Mouse (Mus musculus): ENCODE measurements around the gene Agbl2. TPM values are rescaled to one million over a fixed set of nuclear protein-coding genes. Genes with fewer than 3 reads are reported as not detected.

Agbl2 gene
- total RNA-seq (2021) = under 1 TPM; 0.25 to 0.60 TPM

GRCm38 (mm10) chr2:90782458-90782857 is at the start of gene Agbl2:
Gene Agbl2 (plus strand): TSS chr2:90782727.
- DNase-seq (ENCODE audit: low spot score in 2 of 2) = no peak
- intact Hi-C loops (cut with DNase I) = loop anchor here (5.0 kb wide), 1 partner anchor 60 kb away; no protein-coding TSS in a partner anchor

- DNase-seq (ENCODE audit: low spot score in 2 of 2) = no peak
- intact Hi-C loops (cut with DNase I) = no loop called here
These were observed 47.2 kb upstream of the Agbl2 start for GRCm38 (mm10) chr2:90735326-90735725.

GRCm38 (mm10) chr2:90738801-90739200 is 43.7 kb upstream of the Agbl2 start:
- intact Hi-C loops (cut with DNase I) = no loop called here
- no peak for DNase-seq (ENCODE audit: low spot score in 2 of 2)

GRCm38 (mm10) chr2:90739327-90739726 is 43.2 kb upstream of the Agbl2 start:
- intact Hi-C loops (cut with DNase I) = no loop called here

GRCm38 (mm10) chr2:90739921-90740320 is 42.6 kb upstream of the Agbl2 start:
- intact Hi-C loops (cut with DNase I) = no loop called here
- no peak for DNase-seq (ENCODE audit: low spot score in 2 of 2)

More at GRCm38 (mm10) chr2:90739327-90739726, 43.2 kb upstream of the Agbl2 start:
- DNase-seq (ENCODE audit: low spot score in 2 of 2) = no peak

GRCm38 (mm10) chr2:90744285-90745052 is 38.1 kb upstream of the Agbl2 start:
- intact Hi-C loops (cut with DNase I) = no loop called here
- DNase-seq (ENCODE audit: low spot score in 2 of 2) = no peak

DNA sequence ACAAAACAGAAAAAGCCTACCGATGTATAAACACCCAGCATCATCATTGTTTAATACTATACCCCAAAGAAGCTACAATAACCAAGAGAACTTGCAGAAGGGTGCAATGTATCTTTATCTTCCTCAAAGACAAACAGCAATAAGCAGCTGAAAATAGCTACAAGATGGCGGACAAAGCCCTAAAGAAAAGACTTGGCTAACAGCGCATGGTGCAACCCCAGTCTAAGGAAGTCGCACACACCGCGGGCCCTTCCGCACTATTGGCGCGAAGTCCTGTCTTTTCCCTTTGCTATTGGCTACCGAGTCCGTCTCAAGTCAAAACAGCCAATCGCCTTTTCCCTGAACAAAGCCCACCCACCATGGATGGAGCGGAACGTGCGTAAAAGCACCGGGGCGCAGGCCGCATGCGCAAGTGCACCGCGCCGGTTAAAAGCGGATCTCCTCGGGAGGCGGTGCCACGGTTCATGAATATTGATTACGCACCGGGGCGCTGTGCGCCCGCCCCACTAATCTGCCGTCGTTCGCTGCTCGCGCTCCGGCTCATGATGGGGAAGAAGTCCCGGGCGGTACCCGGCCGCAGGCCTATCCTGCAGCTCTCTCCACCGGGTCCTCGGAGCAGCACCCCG is 37.4 kb upstream of the Agbl2 start, which contains the start of gene Fnbp4:
TSS of gene Fnbp4 (plus strand) at position 318 of the 626 bp plus-strand sequence.
- intact Hi-C loops (cut with DNase I) = no loop called here
- DNase-seq (ENCODE audit: low spot score in 2 of 2) = peak; percentile 98 to 100

DNA sequence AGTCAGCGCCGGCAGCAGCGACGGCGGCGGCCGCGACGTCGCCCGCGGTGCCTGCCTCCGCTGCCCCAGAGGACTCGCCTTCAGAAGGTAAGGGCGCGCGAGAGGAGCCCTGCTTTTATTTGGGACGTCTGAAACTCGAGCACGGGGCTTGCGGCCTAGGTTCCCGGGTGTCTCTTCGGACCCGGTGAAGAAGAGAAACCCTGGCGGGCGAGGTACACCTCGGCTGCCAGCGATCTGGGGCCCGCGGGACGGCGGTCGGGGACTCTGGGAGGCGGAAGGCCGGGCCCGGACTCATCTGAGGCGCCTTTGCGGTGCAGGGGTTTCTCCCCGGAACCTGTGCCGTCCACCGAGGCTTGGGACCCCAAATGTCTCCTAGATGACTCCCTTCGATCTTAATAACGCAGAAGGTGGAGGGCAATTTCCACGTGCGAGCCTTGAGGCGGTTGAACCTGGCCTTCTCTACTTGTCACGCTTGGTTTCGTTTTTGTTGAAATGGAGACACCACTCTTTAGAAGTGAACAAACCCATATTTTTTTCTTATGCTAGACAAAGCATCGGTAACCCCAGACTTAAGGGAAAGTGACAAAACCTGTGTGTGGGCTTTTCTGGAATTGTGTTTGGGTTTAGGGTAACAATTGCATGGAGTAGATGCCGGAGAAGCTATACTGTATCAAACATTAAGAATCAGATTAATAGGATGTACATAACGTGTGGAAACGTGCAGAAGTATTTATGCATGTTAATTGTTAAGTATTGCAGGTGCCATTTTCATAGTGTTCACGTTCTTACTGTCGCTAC is 36.6 kb upstream of the Agbl2 start:
- intact Hi-C loops (cut with DNase I) = no loop called here
- no peak for DNase-seq (ENCODE audit: low spot score in 2 of 2)

GRCm38 (mm10) chr2:90746538-90746865 is 36.0 kb upstream of the Agbl2 start:
- intact Hi-C loops (cut with DNase I) = no loop called here

DNA sequence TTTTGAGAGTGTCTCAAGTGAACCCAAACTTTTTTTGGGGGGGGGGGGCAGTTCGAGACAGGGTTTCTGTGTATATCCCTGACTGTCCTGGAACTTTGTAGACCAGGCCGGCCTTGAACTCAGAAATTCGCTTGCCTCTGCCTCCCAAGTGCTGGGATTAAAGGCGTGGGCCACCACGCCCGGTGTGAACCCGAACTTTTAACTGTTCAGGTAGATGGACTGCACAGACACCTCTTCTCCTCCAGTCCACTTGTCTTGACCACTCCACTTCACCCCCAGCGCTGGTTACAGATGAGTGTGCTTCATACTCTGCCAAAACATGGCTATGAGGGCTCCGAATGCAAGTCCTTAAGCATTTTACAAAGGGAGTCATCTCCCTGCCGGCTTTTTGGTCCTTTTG is 35.4 kb upstream of the Agbl2 start:
- no peak for DNase-seq (ENCODE audit: low spot score in 2 of 2)
- intact Hi-C loops (cut with DNase I) = no loop called here

More at GRCm38 (mm10) chr2:90746538-90746865, 36.0 kb upstream of the Agbl2 start:
- no peak for DNase-seq (ENCODE audit: low spot score in 2 of 2)

DNA sequence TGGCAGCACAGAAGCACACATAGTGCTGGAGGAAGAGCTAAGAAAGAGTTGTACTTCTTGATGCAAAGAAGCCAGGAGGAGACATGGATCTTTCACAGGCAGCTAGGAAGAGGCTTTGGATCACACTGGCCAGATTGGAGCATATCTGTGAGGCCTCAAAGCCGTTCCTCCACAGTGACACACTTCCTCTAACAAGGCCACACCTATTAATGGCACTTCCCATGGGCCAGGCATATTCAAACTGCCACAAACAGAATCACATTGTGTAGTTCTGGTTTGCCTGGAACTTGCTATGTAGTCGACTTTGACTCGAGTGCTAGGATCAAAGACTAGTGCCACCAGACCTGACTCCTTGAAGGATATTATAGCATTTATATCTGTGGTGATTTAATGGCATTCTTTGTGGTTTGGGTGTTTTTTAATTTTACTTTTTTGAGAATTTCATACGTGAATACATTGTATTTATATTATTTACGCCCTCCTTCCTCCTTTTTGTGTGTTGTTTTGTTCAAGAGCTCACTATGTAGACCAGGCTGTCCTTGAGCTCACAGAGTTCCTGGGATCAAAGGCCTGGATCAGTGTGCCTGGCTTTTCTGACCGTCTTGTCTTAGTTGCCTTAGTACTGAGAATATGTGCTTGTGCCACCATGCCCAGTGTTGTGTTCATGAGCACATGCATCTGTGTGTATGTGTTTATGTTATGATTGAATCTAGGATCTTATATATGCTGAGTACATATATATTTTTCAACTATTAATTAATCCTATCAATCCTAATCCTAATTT is 32.7 kb upstream of the Agbl2 start:
- intact Hi-C loops (cut with DNase I) = no loop called here

DNA sequence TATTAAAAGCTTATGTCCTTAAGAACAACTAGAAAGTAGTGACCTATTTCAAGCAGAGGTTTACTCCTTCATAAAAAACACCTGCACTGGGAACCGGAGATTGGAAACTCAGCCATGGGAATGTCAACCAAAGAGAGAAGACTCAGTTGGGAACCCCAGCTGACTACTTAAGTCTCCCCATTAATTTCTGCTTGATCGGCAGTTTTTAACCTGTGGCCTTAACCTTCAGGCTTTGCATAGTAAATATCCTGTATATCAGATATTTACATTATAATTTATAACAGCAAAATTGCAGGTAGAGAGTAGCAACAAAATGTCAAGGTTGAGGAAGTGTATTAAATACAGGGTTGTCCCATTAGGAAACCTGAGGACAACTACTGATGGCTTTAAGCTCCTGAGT is 29.0 kb upstream of the Agbl2 start:
- intact Hi-C loops (cut with DNase I) = no loop called here

More for the DNA sequence above, 32.7 kb upstream of the Agbl2 start:
- DNase-seq (ENCODE audit: low spot score in 2 of 2) = no peak

GRCm38 (mm10) chr2:90754188-90754587 is 28.3 kb upstream of the Agbl2 start:
- intact Hi-C loops (cut with DNase I) = no loop called here
- DNase-seq (ENCODE audit: low spot score in 2 of 2) = no peak

More for the DNA sequence above, 29.0 kb upstream of the Agbl2 start:
- no peak for DNase-seq (ENCODE audit: low spot score in 2 of 2)

- intact Hi-C loops (cut with DNase I) = loop anchor here (5.0 kb wide), 1 partner anchor 63 kb away; no protein-coding TSS in a partner anchor
- DNase-seq (ENCODE audit: low spot score in 2 of 2) = no peak
These were observed 17.4 kb upstream of the Agbl2 start for GRCm38 (mm10) chr2:90765123-90765522.

DNA sequence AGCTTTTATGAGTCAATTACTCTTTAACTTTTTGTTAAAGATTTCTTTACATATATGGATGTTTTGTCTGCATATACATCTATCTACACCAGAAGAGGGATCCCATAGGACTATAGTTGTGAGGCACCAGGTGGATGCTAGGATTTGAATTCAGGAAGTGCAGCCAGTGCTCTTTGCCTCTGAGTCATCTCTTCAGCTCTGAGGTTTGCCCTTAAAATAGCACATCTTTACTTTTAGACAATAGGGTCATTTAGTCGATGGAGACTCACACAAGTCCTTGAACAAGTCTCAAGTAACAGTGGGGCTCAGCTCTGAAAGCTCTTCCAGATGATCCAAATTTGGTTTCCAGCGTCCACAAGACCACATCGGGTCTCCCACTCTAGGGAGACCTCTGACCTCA is 1.2 kb upstream of the Agbl2 start:
- intact Hi-C loops (cut with DNase I) = loop anchor here (5.0 kb wide), 1 partner anchor 61 kb away; no protein-coding TSS in a partner anchor

GRCm38 (mm10) chr2:90781938-90782337 is 589 bp upstream of the Agbl2 start:
- intact Hi-C loops (cut with DNase I) = loop anchor here (5.0 kb wide), 1 partner anchor 60 kb away; no protein-coding TSS in a partner anchor

More for the DNA sequence above, 1.2 kb upstream of the Agbl2 start:
- DNase-seq (ENCODE audit: low spot score in 2 of 2) = no peak

DNA sequence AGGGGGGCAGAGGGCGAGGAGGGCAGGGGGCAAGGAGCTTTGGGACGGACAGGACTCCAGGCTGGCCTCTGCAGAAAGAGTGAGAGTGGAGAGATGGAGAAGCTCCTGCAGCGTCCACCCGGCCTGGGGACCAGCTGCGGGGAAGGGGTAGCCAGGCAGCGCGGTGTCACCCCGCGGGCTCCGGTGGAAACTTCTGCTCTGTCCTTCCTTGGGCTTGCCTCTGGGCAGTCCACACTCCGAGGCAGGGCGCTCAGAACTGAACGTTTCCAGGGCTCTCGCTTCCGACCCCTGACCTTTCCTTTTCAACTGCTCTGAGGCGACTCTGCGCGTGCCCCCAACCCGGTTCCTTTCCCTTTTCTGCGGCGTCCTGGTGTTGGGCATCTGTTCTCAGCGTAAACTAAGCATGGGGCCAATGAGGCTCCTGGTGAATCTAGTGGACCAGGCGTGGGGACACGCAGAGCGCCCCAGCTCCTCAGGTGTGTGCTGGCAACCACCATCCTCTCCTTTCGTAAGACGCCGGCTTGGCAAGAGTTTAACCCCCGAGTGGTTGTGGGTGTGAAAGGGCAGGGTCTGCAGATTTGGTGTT is 467 bp downstream of the Agbl2 start:
- no peak for DNase-seq (ENCODE audit: low spot score in 2 of 2)
- intact Hi-C loops (cut with DNase I) = loop anchor here (5.0 kb wide), 1 partner anchor 59 kb away; no protein-coding TSS in a partner anchor

More at GRCm38 (mm10) chr2:90781938-90782337, 589 bp upstream of the Agbl2 start:
- DNase-seq (ENCODE audit: low spot score in 2 of 2) = no peak

GRCm38 (mm10) chr2:90788126-90788525 is 5.6 kb downstream of the Agbl2 start:
- intact Hi-C loops (cut with DNase I) = no loop called here
- DNase-seq (ENCODE audit: low spot score in 2 of 2) = no peak
